Mouse (Mus musculus) E14TG2a.4 (cell line): ENCODE measurements around the gene Pld5.

Experiments used
- H3K27me3 ChIP-seq: 2 replicates; pipeline ENCODE4 v1.6.1; 2014; ENCODE audit warnings: low read length, control low read depth; ENCODE audit not compliant: insufficient read depth
- H3K36me3 ChIP-seq: 2 replicates; pipeline ENCODE4 v1.6.1; 2014; ENCODE audit warnings: low read length, control low read depth; ENCODE audit not compliant: insufficient read depth
- H3K4me1 ChIP-seq: replicated peaks from 2 replicates; pipeline ENCODE4 v1.6.1; 2014; ENCODE audit warnings: low read depth, low read length, control low read depth
- H3K4me3 ChIP-seq: replicated peaks from 2 replicates; pipeline ENCODE4 v1.5.1; 2014; ENCODE audit warnings: mild to moderate bottlenecking, low read length
- H3K9me3 ChIP-seq: 2 replicates; pipeline ENCODE4 v1.6.1; 2014; ENCODE audit warnings: low read length, control low read depth
- CTCF ChIP-seq: conservative IDR thresholded peaks from 2 replicates; pipeline ENCODE4 v1.5.1; 2014; ENCODE audit warnings: low read length
- NANOG ChIP-seq: IDR thresholded peaks from 2 replicates; pipeline ENCODE4 v1.6.1; 2014; ENCODE audit warnings: borderline replicate concordance, low read length, mixed read lengths
- POU5F1 ChIP-seq: IDR thresholded peaks from 2 replicates; pipeline ENCODE4 v1.6.1; 2014; ENCODE audit warnings: low read length, borderline replicate concordance

Pld5 gene

GRCm38 (mm10) chr1:175943168-175943567, 331.9 kb downstream of the Pld5 start:
- Histone ChIP-seq H3K9me3 (no peaks in the 10 kb centered on the region), H3K27me3 (no peaks in the 10 kb centered on the region), H3K36me3 (no peaks in the 10 kb centered on the region), H3K4me1 (no peaks in the 10 kb centered on the region), H3K4me3 (no peak overlapping the region)
- TF ChIP-seq POU5F1 = no peak
- no peak for TF ChIP-seq NANOG
- no peak for TF ChIP-seq CTCF

DNA sequence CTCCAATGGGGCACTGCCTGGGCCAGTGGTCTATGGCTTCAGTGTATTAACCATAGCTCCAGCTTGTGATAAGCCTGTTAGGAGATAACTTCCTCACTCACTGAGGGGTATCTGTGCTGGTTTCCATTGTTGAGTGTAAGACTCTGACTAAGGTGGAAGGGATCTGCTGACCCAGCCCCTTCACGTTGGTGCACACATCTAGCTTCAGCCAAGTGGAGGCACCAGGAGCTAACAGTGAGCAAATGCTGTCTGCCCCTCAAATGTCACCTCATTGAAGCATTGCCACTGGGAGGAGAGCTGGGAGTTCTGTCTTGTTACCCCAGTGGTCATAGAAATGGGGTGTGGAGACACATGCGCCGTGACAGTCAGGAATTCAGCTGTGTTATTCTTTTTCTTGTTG, 336.4 kb downstream of the Pld5 start:
- Histone ChIP-seq H3K36me3 (no peaks in the 10 kb centered on the region), H3K4me3 (no peak overlapping the region), H3K27me3 (no peaks in the 10 kb centered on the region), H3K9me3 (no peaks in the 10 kb centered on the region), H3K4me1 (peaks cover 3% of the 10 kb centered on the region; the same call in 1 of the 2 replicates)
- no peak for TF ChIP-seq NANOG
- TF ChIP-seq POU5F1 = no peak
- no peak for TF ChIP-seq CTCF

GRCm38 (mm10) chr1:175936282-175936737, 338.8 kb downstream of the Pld5 start:
- Histone ChIP-seq H3K9me3 (peaks cover 5% of the 10 kb centered on the region; the same call in 1 of the 2 replicates), H3K4me3 (0 out of 2 replicates have a peak overlapping the region, but pooled peaks have one; percentile 23), H3K36me3 (no peaks in the 10 kb centered on the region), H3K27me3 (0 out of 2 replicates have a peak, but pooled peaks cover 3% of the 10 kb centered on the region), H3K4me1 (peaks cover 3% of the 10 kb centered on the region; the same call in 1 of the 2 replicates)
- TF ChIP-seq CTCF = peak; percentile 73
- TF ChIP-seq NANOG = no peak

GRCm38 (mm10) chr1:175931391-175931790, 343.7 kb downstream of the Pld5 start:
- Histone ChIP-seq H3K36me3 (no peaks in the 10 kb centered on the region), H3K4me3 (no peak overlapping the region), H3K4me1 (peaks cover 3% of the 10 kb centered on the region; the same call in 1 of the 2 replicates), H3K27me3 (0 out of 2 replicates have a peak, but pooled peaks cover 3% of the 10 kb centered on the region), H3K9me3 (peaks cover 5% of the 10 kb centered on the region; the same call in 1 of the 2 replicates)
- no peak for TF ChIP-seq CTCF
- TF ChIP-seq NANOG = no peak
- TF ChIP-seq POU5F1 = no peak

DNA sequence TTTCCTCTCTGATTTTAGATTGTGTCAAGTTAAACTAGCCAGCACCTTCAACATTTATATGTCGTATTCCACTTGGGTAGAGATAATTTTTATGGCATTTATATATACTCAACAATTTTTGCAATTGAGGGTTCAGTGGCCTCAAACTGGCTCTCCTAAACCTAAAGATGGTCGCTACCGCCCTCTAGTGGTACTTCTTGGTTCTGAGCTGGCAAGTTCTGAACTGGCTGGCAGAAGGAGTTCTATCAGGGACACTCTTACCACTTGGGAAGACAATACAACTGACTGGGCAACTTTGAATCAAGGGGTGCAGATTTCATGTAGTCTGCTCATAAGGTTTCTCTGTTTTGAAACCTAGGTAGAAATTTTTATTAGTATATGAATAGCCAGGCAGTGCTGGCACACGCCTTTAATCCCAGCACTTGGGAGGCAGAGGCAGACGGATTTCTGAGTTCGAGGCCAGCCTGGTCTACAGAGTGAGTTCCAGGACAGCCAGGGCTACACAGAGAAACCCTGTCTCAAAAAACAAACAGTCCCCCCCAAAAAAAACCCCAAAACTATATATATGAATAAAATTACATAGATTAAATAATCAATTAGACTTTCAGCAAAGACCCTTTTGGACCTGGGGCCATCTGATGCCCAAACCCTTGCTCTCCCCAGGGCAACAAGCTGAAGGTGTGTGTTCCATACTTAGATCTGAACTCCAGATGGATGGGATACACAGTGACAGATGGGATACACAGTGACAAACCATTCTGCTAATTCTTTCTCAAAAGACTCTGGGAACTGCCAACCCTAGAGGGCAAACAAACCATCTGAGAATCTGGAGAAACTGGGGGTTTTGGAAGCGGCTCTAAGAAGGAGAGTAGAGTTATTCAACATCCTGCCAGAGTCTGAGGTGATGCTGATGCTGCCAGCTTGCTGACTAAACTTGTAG, 351.0 kb downstream of the Pld5 start:
- no peaks in the 10 kb centered on the region for H3K9me3 ChIP-seq
- no peaks in the 10 kb centered on the region for H3K36me3 ChIP-seq
- peaks cover 6% of the 10 kb centered on the region; the same call in 1 of the 2 replicates for H3K27me3 ChIP-seq

GRCm38 (mm10) chr1:175921091-175921490, 354.0 kb downstream of the Pld5 start:
- Histone ChIP-seq H3K4me1 (no peaks in the 10 kb centered on the region), H3K27me3 (peaks cover 9% of the 10 kb centered on the region; the same call in 1 of the 2 replicates), H3K36me3 (no peaks in the 10 kb centered on the region), H3K4me3 (0 out of 2 replicates have a peak overlapping the region, but pooled peaks have one; percentile 13), H3K9me3 (no peaks in the 10 kb centered on the region)
- no peak for TF ChIP-seq POU5F1
- no peak for TF ChIP-seq NANOG
- no peak for TF ChIP-seq CTCF

More for the DNA sequence above, 351.0 kb downstream of the Pld5 start:
- no peaks in the 10 kb centered on the region for H3K4me1 ChIP-seq
- TF ChIP-seq CTCF (peak; percentile 64), NANOG (no peak)
- H3K4me3 ChIP-seq = no peak overlapping the region

- TF ChIP-seq NANOG (no peak), CTCF (no peak), POU5F1 (no peak)
- H3K36me3 ChIP-seq = no peaks in the 10 kb centered on the region
- H3K4me1 ChIP-seq = no peaks in the 10 kb centered on the region
- H3K9me3 ChIP-seq = no peaks in the 10 kb centered on the region
- H3K4me3 ChIP-seq = 0 out of 2 replicates have a peak within 1 kb of the TSS, but pooled peaks have one; percentile 13
- H3K27me3 ChIP-seq = peaks cover 9% of the 10 kb centered on the region; the same call in 1 of the 2 replicates
These were observed 355.1 kb downstream of the Pld5 start, which contains the start of gene Gm38100 for GRCm38 (mm10) chr1:175920029-175920428. Gene Gm38100, plus strand, starts transcription at chr1:175920329.

DNA sequence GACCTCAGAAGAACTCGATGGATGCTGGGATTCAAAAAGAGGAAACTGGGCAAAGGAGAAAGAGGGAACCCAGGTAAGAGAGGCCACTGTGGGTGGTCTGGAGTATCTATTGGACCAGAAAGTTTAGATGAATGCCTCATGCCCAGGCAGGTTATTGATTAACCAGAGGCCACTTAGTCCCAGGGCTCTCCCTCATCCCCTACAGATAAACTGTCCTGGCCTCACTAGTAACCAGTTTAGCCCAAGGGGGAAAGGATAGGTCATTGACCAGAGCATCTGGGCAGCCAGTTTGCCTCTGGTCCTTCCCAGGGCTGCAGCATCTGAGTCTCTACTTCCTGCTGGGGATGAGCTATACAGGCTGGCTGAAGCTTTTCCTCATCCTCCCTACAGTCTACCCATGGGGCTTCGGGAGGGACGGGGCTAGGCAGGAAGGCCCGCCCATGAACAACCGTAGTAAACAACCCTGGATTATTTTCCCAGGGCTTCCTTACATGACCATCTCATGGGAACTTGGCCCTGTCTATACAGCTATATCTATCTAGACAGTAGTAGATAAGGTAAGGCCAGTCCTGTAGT, 361.3 kb downstream of the Pld5 start:
- TF ChIP-seq POU5F1 (no peak), CTCF (no peak), NANOG (no peak)
- peaks cover 20% of the 10 kb centered on the region for H3K36me3 ChIP-seq
- H3K4me3 ChIP-seq = no peak overlapping the region
- H3K9me3 ChIP-seq = no peaks in the 10 kb centered on the region
- H3K27me3 ChIP-seq = 0 out of 2 replicates have a peak, but pooled peaks cover 3% of the 10 kb centered on the region
- peaks cover 9% of the 10 kb centered on the region for H3K4me1 ChIP-seq
